Mouse (Mus musculus): ENCODE results near the gene Fbxl17. TPM values are rescaled to one million over a fixed set of nuclear protein-coding genes. Genes with fewer than 3 reads are reported as not detected.
A peak's percentile ranks its signal among the peaks of the same experiment; 100 is the strongest.

The Fbxl17 gene
- polyA plus RNA-seq, 1 experiment from 2014 or later: 5.6 TPM

DNA sequence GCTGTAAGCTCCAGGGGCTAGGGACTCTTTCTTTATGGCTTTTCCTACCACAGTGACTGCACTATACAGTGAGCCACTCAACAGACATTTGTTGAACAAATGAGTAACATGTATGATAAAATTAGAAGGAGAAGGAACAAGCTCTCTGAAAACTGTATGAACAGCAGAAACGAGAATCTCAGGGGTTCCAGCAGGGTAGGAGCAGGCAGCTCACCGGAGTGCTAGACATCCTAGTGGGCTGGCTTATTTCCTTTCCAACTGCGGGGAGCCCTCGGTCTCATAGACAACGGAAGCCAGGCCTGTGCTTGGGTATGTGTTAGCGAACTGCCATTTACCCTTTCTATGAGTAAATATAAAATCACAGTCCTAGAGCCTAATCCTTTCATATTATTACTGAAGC is 426.5 kb downstream of the Fbxl17 start:
- WGBS: 76% methylated on average over 6 of the region's 6 CpGs
- Histone ChIP-seq H3K36me3 (ENCODE audit: poor library complexity, severe bottlenecking) (no peaks in the 10 kb centered on the region), H3K27me3 (no peaks in the 10 kb centered on the region), H3K4me1 (peaks cover 41% of the 10 kb centered on the region), H3K4me3 (no peak overlapping the region), H3K9me3 (replicated peaks) (no peaks in the 10 kb centered on the region), H3K4me2 (no peak overlapping the region), H3K27ac (no peak overlapping the region), H3K9ac (no peak overlapping the region)
- ATAC-seq: no peak

DNA sequence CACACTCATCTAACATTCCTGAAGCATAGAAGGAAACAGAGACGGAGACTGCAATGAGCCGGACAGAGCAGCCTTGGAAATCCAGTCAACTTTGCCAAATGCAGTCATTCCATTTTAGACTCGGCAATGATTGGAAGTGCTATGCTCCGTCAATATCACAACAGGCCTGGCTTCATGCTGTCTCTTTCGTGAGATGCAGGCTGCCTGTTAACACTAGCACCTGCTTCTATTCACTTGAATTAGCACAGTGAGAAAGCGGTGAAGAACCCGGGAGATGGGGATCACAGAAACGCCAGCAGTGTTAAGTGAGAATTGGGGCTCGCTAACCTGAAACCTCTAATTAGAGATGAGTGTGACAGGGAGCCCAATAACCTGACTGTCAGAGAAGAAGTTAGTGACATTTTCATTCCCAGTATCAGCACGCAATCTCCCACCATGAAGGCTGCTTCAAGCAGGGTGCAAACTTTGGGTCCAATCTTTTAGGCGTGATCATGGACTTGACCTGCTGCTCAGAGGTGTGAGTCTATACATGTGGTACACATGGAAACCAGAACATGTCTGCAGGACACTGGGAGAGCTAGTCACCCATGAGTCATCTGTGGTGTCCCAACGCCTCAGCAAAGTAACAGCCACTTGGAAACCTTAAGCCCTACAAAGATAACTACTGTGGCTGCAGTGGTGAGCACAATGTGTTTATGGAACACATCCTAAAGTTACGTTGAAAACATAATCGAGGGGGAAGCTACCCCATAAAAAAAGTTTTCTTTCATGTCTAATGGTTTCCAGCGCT is 428.5 kb downstream of the Fbxl17 start:
- H3K9me3 ChIP-seq (replicated peaks): no peaks in the 10 kb centered on the region
- peak; percentile 46; the same call in 1 of the 2 replicates for ATAC-seq
- 73% methylated on average over 15 of the region's 15 CpGs for WGBS

DNA sequence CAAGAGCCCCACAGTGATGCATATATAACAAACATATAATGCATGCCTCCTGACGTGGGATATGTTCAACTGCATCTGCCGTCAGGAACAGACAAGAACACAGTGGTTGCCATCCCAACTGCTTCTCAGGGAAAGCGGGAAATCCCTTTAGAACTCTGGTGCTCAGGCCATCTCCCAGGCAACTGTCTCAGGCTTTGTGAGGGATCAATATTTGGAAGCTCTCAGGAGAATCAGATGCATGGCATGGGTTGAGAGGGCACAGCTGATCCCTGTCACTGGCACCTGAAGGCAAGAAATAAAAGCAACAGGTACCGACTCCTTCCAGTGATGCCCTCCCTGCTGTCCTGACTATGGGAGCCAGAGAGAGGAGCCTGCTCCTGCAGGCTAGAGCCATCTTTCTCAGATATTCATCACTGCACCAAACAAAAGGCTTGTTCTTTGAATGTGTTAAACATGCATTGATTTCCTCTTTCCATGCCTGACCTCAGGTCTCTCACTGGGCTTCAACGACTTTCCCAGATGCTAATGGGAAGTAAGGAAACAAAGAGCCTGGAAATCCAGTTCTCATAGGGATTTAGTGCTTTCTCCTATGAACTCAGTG is 429.6 kb downstream of the Fbxl17 start:
- H3K4me1 ChIP-seq: peaks cover 20% of the 10 kb centered on the region
- WGBS: 41% methylated on average over 5 of the region's 5 CpGs
- H3K27ac ChIP-seq: no peak overlapping the region; the same call in 1 of the 2 replicates
- no peaks in the 10 kb centered on the region for H3K36me3 ChIP-seq (ENCODE audit: poor library complexity, severe bottlenecking)
- H3K27me3 ChIP-seq: no peaks in the 10 kb centered on the region
- H3K4me3 ChIP-seq: no peak overlapping the region
- H3K4me2 ChIP-seq: no peak overlapping the region
- ATAC-seq: 0 out of 2 replicates have a peak, but pooled peaks have one; percentile 13
- no peak overlapping the region for H3K9ac ChIP-seq
- no peaks in the 10 kb centered on the region for H3K9me3 ChIP-seq (replicated peaks)

More for the DNA sequence above, 428.5 kb downstream of the Fbxl17 start:
- Histone ChIP-seq H3K4me3 (no peak overlapping the region), H3K4me1 (peaks cover 30% of the 10 kb centered on the region), H3K9ac (no peak overlapping the region), H3K36me3 (ENCODE audit: poor library complexity, severe bottlenecking) (no peaks in the 10 kb centered on the region), H3K27me3 (no peaks in the 10 kb centered on the region), H3K4me2 (no peak overlapping the region), H3K27ac (no peak overlapping the region)

DNA sequence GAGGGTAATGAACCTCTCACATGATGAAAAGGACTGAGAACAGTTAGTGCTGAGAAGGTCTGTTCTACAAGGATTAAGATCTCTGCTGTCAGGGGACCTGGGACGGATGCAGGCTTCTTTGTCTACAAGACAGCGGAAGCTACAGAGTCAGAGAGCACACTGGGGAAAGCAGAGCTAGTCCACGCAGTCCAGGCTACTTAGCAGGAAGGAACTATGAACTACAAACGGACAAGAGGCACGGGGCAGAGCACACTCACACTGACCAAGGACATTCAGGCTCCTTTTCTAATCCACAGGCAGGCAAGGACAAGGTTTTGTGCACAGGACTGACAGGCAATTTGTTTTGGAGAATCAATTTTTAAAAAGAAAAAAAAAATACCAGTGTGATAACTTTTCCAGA is 437.0 kb downstream of the Fbxl17 start:
- no peaks in the 10 kb centered on the region for H3K36me3 ChIP-seq (ENCODE audit: poor library complexity, severe bottlenecking)
- 23% methylated on average over 5 of the region's 5 CpGs for WGBS
- H3K4me2 ChIP-seq: no peak overlapping the region

DNA sequence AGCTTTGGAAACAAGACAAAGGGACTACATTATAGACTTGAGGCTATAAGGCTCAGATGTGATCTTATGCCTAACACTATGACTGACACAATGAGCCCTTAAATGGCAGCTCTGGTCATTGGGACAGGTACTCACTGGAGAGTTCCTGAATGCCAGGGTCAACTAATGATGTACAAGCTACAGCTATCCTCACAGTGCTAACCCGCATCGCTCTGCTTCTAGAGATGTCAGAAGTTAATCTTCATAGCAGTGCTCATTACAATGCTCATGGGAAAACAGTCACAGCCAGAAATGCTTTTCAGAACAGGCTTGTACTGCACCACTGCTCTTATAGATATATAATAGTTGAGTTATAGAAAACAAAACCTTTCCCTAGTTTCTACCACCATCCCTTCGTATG is 438.0 kb downstream of the Fbxl17 start:
- no peak overlapping the region for H3K4me3 ChIP-seq
- H3K27me3 ChIP-seq: no peaks in the 10 kb centered on the region
- no peak overlapping the region for H3K9ac ChIP-seq
- no peak for ATAC-seq
- H3K4me2 ChIP-seq: no peak overlapping the region
- H3K36me3 ChIP-seq (ENCODE audit: poor library complexity, severe bottlenecking): no peaks in the 10 kb centered on the region
- peaks cover 4% of the 10 kb centered on the region; the same call in 1 of the 2 replicates for H3K4me1 ChIP-seq
- 85% methylated on average over 3 of the region's 3 CpGs for WGBS
- no peak overlapping the region for H3K27ac ChIP-seq
- H3K9me3 ChIP-seq (replicated peaks): no peaks in the 10 kb centered on the region

More for the DNA sequence above, 437.0 kb downstream of the Fbxl17 start:
- Histone ChIP-seq H3K9me3 (replicated peaks) (no peaks in the 10 kb centered on the region), H3K4me1 (peaks cover 4% of the 10 kb centered on the region; the same call in 1 of the 2 replicates), H3K27me3 (no peaks in the 10 kb centered on the region), H3K27ac (no peak overlapping the region), H3K4me3 (no peak overlapping the region), H3K9ac (no peak overlapping the region)
- no peak for ATAC-seq

DNA sequence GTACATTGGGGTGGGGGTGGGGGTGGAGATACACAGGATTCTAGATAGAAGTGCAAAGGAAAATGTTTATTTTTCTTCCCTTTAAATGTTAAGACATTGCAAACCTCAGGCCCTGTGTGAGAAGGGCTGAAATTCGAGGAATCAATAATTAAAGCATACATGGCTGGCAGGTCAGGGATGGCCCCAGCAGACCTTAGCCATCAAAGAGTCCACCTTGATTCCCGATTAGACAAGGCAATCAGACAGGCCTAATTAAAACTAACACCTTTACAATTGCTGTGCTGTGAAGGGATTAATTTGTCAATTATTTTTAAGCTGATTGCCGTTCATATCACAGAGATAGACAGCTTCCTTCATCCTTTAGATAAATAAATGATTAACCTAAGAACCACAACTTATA is 439.0 kb downstream of the Fbxl17 start:
- H3K4me1 ChIP-seq: peaks cover 4% of the 10 kb centered on the region; the same call in 1 of the 2 replicates
- H3K36me3 ChIP-seq (ENCODE audit: poor library complexity, severe bottlenecking): no peaks in the 10 kb centered on the region
- H3K9me3 ChIP-seq (replicated peaks): no peaks in the 10 kb centered on the region
- H3K4me3 ChIP-seq: no peak overlapping the region
- H3K4me2 ChIP-seq: no peak overlapping the region
- WGBS: 32% methylated on average over 3 of the region's 3 CpGs
- no peak overlapping the region for H3K9ac ChIP-seq
- ATAC-seq: no peak
- H3K27ac ChIP-seq: no peak overlapping the region
- H3K27me3 ChIP-seq: no peaks in the 10 kb centered on the region

DNA sequence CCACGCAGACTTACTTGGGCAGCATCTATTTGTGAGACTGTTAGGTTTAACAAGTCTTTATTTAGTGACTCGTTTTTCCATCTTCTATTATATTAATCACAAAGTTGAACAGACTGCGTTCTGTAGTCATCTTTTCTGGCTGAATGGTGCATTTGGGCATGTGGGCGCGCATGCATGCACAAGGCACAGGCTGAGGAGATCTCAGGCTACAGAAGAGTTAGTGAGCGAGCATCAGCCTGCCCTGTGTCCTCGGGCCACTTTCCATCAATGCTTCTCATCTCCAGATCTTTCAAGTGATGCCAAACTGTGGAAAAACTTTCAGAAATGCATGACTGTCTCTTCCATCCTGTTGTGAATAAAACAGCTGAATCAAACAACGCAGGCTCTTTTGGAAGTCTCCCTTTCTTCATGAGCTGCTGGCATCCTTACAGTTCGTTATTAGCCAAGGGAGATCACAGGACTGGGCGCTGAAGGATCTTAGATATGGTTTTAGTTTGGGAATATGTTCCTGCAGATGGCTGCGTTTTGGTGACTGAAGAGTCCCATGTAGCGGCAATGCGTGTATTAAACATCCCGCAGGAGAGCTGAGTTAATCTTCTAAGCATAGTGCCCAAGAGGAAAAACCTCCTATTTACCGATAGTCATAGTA is 442.0 kb downstream of the Fbxl17 start:
- Histone ChIP-seq H3K9ac (no peak overlapping the region), H3K27ac (no peak overlapping the region), H3K4me1 (peaks cover 4% of the 10 kb centered on the region; the same call in 1 of the 2 replicates), H3K36me3 (ENCODE audit: poor library complexity, severe bottlenecking) (no peaks in the 10 kb centered on the region), H3K4me3 (no peak overlapping the region), H3K9me3 (replicated peaks) (no peaks in the 10 kb centered on the region), H3K4me2 (no peak overlapping the region), H3K27me3 (no peaks in the 10 kb centered on the region)
- 70% methylated on average over 15 of the region's 15 CpGs for WGBS
- peak; percentile 27; the same call in 1 of the 2 replicates for ATAC-seq

DNA sequence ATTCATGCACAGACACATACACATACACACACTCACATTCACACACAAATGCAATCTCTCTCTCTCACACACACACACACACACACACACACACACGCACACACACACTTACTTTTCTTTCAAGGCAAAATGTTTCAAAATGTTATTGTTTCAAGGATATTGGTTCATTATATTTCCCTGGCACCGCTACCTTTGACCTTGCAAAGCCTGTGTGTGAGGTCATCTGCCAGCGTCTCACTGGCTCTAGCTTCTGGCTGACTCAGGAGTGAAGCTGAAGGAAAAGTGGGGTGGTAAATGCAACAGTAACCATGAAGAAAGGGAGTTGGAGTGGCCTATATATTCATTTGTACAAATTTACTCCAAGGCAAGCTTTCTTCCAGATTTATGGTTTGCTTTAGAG is 442.8 kb downstream of the Fbxl17 start:
- H3K4me2 ChIP-seq: no peak overlapping the region
- no peaks in the 10 kb centered on the region for H3K9me3 ChIP-seq (replicated peaks)
- H3K27me3 ChIP-seq: no peaks in the 10 kb centered on the region
- ATAC-seq: no peak
- no peak overlapping the region for H3K9ac ChIP-seq
- H3K4me1 ChIP-seq: peaks cover 4% of the 10 kb centered on the region; the same call in 1 of the 2 replicates
- H3K27ac ChIP-seq: no peak overlapping the region
- H3K36me3 ChIP-seq (ENCODE audit: poor library complexity, severe bottlenecking): no peaks in the 10 kb centered on the region
- WGBS: 93% methylated on average over 3 of the region's 3 CpGs
- H3K4me3 ChIP-seq: no peak overlapping the region

DNA sequence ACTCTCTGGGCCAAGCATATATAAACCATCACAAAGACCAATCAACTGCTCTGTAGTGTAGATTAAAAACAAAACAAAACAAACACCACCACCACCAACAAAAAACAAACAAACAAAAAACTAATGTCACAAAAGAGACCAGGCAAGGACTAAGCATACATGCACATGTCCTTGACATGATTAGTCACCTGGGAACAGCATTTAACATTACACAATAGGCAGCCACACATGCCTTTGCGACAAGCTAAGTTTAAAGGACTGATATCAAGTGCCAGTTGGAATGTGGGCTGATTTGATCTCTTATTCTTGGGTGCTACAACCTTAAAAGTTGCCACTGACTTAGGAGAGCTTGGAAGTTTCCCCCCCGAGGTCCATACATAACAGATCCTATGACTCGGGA is 446.5 kb downstream of the Fbxl17 start:
- Histone ChIP-seq H3K9ac (no peak overlapping the region), H3K9me3 (replicated peaks) (no peaks in the 10 kb centered on the region), H3K36me3 (ENCODE audit: poor library complexity, severe bottlenecking) (no peaks in the 10 kb centered on the region), H3K27me3 (no peaks in the 10 kb centered on the region), H3K27ac (no peak overlapping the region), H3K4me3 (no peak overlapping the region), H3K4me1 (no peaks in the 10 kb centered on the region), H3K4me2 (no peak overlapping the region)
- ATAC-seq: no peak
- 85% methylated on average over 3 of the region's 3 CpGs for WGBS

DNA sequence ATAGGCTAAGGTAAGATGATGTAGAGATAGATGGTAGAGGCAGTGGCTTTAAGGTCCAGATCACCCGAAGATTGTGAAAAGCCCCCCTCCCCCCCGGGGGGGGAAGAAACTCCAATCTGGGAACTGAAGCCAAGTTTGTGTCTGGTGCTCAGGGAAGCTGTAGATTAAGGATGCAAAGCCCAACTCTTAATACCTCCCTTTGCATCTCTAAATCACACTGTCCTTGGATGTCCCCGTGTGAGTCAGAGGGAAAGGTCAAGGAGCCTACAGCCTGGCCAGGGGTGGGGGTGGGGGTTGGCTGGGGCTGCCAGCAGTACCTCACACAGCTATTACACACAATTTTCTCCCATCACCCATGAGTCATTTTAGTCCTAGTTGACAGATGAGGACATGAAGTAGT is 453.4 kb downstream of the Fbxl17 start:
- H3K4me1 ChIP-seq: no peaks in the 10 kb centered on the region
- no peak overlapping the region for H3K4me3 ChIP-seq
- no peaks in the 10 kb centered on the region for H3K36me3 ChIP-seq (ENCODE audit: poor library complexity, severe bottlenecking)
- no peaks in the 10 kb centered on the region for H3K9me3 ChIP-seq (replicated peaks)
- H3K9ac ChIP-seq: no peak overlapping the region
- 60% methylated on average over 3 of the region's 3 CpGs for WGBS
- no peaks in the 10 kb centered on the region for H3K27me3 ChIP-seq
- ATAC-seq: no peak
- H3K27ac ChIP-seq: no peak overlapping the region
- no peak overlapping the region for H3K4me2 ChIP-seq

DNA sequence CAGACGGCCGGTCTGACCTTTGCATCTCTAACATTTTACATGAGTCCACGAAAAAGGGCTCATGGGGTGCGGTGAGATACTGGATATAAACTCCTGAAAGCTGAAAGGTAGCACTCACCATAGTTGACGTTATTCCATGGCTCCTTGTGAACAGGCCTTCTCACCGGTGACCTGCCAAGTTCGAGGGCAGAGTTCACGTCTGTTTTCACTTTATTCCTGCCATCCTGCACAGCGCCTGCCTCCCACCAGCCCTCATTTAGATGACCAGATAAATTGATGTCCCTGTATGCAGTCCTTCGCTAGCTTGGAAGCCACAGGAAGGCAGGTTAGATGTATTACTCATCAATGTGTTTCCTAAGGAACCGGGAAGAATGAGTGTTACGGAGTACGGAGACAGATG is 454.5 kb downstream of the Fbxl17 start:
- Histone ChIP-seq H3K9me3 (replicated peaks) (no peaks in the 10 kb centered on the region), H3K4me1 (no peaks in the 10 kb centered on the region), H3K27me3 (no peaks in the 10 kb centered on the region), H3K4me3 (no peak overlapping the region), H3K27ac (no peak overlapping the region), H3K9ac (no peak overlapping the region), H3K4me2 (no peak overlapping the region), H3K36me3 (ENCODE audit: poor library complexity, severe bottlenecking) (no peaks in the 10 kb centered on the region)
- 88% methylated on average over 13 of the region's 13 CpGs for WGBS
- ATAC-seq: no peak

DNA sequence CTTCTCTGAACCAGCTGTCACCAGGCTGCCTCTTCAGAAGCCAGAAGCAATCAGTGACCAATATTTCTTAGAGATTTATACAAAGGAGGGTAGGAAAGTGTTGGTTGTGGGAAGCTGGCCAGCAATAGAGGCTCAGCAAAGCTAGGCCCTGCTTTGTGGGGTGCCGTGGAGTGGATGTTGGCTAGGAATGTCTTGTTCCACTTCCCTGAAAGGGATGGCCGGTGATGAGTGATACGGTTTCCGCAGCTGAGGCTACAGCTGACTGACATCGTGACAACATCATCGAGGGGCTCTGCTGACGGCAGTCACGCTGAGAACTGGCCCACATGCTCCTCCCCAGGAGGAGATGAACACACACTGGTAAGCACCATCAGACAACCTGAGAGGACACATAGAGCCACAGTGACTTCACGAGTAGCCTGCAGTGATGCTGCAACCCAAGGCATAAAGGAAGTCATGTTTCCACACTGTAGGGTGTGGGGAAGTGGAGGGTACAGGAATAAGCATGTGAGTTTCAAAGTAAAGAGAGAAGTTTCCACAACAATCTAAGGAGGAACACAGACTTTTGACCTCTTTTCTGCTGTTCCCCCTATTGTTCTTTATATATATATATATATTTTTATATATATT is 456.7 kb downstream of the Fbxl17 start:
- H3K36me3 ChIP-seq (ENCODE audit: poor library complexity, severe bottlenecking): no peaks in the 10 kb centered on the region
- no peak overlapping the region for H3K9ac ChIP-seq
- H3K9me3 ChIP-seq (replicated peaks): peaks cover 5% of the 10 kb centered on the region
- WGBS: 88% methylated on average over 9 of the region's 9 CpGs
- no peak overlapping the region for H3K27ac ChIP-seq
- no peak overlapping the region for H3K4me3 ChIP-seq
- ATAC-seq: no peak
- no peaks in the 10 kb centered on the region for H3K4me1 ChIP-seq
- H3K4me2 ChIP-seq: no peak overlapping the region
- no peaks in the 10 kb centered on the region for H3K27me3 ChIP-seq
